Mouse (Mus musculus) adrenal gland, adult 10 weeks (tissue): Measurements from ENCODE around the gene Ndufs3. TPM values are rescaled to one million over a fixed set of nuclear protein-coding genes. Genes with fewer than 3 reads are reported as not detected.

Experiments used
- polyA plus RNA-seq: library from polyadenylated mRNA; stranded (reverse); fragments of 350-450 nt; fragmentation: Illumina TruSeq; extraction: RNeasy Lipid Tissue Mini Kit (QIAGEN cat#74804); gene quantifications from one replicate; pipeline ENCODE4 v1.2.3, GENCODE M21; 2014; ENCODE audit warnings: low read depth, low replicate concordance

The Ndufs3 gene
- polyA plus RNA-seq = 213 TPM

DNA sequence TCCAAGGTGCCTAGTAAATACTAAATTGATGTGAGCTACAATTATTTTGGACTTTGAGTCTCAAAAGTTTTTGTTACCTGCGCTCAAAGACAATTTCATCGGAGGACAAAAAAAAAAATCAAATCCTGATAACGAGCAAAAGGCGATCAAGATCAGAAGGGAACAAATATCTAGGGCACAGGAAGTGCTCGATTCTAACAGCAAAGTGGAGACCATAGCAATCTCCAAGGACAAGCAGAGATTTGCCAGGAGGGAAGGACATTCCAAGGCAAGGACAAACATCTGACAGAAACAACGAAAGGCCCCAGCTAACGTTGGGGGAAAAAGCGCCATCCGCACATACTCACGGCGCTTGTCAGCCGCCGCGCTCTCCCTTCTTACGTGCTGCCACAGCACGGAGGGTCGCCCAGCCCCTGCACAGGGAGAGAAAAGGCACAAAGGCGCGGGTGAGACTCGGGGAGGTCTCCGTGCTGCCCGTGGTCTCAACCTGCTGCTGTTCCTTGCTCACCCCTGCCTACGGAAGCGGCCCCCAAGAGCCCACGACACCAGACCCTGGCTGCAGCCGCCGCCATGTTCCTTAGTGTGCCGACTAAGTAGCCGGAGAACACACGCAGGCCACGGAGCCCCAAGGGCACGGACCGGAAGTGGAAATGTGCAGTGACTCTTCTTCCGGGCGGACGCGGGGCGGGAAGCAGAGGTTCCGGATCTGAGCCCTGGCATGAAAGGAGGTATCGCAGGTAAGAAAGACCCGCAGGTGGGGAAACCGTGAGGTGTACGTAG is at the start of gene Ndufs3, which contains the start of gene Kbtbd4:
Gene Ndufs3 (minus strand): TSS at position 752 of the 780 bp plus-strand sequence.
Gene Kbtbd4 (plus strand): TSS at position 665 of the 780 bp plus-strand sequence.

GRCm38 (mm10) chr2:90940233-90941229 is 35.9 kb upstream of the Ndufs3 start, which contains the start of gene Celf1:
Celf1 (plus strand) TSS chr2:90940382.

DNA sequence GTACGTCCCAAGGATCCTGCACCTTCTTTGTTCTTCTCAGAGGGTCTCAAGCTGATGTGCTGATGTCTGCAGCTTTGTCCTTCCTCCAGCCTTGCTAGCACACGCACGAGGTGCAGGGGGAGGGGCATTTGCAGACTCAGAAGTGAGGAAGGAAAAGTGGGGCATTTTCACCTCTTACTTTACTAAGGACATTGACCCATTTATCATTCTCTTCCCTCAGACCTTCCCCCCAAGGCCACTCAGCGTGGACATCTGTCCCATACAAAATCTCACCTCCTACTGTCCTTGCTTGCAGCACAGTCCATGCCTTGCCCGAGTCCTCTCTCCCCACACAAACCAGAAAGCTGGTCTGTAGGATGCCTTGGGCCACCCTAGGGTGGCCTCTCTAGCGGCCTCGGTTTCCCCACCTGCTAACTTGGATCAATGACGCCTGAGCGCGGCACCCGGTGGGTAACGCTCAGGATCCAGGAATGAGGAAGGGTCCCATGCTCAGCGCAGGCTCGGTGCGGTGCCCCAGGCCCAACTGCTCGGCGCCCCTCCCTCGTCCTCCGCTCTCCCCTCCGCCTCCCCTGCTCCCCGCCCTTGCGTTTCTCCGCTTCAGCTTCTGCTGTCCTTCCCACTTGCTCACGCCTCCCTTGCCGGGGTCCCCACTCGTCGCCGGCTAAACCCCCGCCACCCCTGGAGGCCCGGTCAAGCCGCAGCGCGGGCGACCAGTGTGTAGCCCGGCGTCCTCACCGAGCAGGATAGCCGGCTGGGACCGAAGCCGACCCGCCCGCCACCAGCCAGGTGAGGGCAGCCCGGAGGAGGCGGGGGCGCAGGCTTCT is 19.2 kb downstream of the Ndufs3 start, which contains the start of gene C1qtnf4:
Gene C1qtnf4 (plus strand): TSS at position 643 of the 824 bp plus-strand sequence.

DNA sequence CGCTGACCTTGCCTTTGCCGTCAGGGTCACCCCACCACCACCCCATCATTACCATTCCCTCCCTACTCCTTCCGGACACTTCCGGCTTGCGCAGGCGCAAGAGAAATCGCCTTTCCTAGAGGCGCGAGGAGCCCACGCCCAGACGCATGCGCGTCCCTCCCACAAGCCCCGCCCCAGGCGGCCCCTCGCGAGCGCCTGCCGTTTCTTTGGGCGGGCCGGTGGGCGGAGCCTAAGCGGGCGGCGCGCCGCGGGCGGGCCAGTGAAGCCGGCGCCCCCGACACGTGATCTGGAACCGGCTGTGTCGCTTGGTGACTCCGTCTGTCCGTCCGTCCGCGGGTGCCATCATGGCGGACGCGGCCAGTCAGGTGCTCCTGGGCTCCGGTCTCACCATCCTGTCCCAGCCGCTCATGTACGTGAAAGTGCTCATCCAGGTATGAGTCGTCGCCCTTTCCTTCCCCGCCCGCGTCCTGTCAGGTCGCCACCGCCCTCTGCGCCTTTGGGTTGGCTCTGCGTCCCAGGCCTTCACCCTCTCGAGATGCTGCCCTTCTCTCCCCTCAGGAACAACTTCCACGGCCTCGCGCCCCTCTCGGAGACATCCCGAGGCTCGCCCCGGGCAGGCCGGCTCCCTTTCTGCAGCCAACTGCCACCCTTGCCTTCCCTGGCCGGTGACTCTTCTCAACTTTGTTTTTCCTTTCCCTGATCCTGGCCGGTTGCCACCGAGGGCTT is 57.5 kb downstream of the Ndufs3 start, which contains the start of gene Mtch2:
Gene Mtch2 (plus strand): TSS at position 201 of the 726 bp plus-strand sequence.

Other genes with a start within 250 kb of the Ndufs3 start
- 31.0 TPM for gene Nup160, start 227.6 kb downstream of the Ndufs3 start, polyA plus RNA-seq
- 72.8 TPM for gene Fnbp4, start 159.5 kb downstream of the Ndufs3 start, polyA plus RNA-seq
- gene Agbl2, start 122.1 kb downstream of the Ndufs3 start, polyA plus RNA-seq = 0.93 TPM
- 681 TPM for gene Mtch2, start 57.7 kb downstream of the Ndufs3 start, polyA plus RNA-seq
- not detected for gene C1qtnf4, start 19.0 kb downstream of the Ndufs3 start, polyA plus RNA-seq
- 16.7 TPM for gene Kbtbd4, start 87 bp downstream of the Ndufs3 start, polyA plus RNA-seq
- gene Celf1, start 35.6 kb upstream of the Ndufs3 start, polyA plus RNA-seq = 114 TPM
- gene Rapsn, start 130.8 kb upstream of the Ndufs3 start, polyA plus RNA-seq = not detected
- 142 TPM for gene Psmc3, start 149.2 kb upstream of the Ndufs3 start, polyA plus RNA-seq
- gene Slc39a13, start 165.6 kb upstream of the Ndufs3 start, polyA plus RNA-seq = 5.1 TPM
- gene Spi1, start 177.6 kb upstream of the Ndufs3 start, polyA plus RNA-seq = not detected
- gene Mybpc3, start 213.3 kb upstream of the Ndufs3 start, polyA plus RNA-seq = not detected